Mouse (Mus musculus) C2C12 (cell line): ENCODE results near the gene Bbx. TPM values are rescaled to one million over a fixed set of nuclear protein-coding genes. Genes with fewer than 3 reads are reported as not detected.

Experiments used
- H3K27me3 ChIP-seq: one replicate; pipeline ENCODE4 v1.6.1; 2011; ENCODE audit not compliant: control insufficient read depth, insufficient read depth, insufficient read length
- H3K36me3 ChIP-seq: one replicate; pipeline ENCODE4 v1.6.1; 2011; ENCODE audit not compliant: control insufficient read depth, insufficient read depth
- H3K4me3 ChIP-seq: one replicate; pipeline ENCODE4 v1.5.1; 2011; ENCODE audit warnings: mild to moderate bottlenecking, control low read depth; ENCODE audit not compliant: poor library complexity, insufficient read depth, severe bottlenecking
- H3K79me2 ChIP-seq: one replicate; pipeline ENCODE4 v1.6.1; 2011; ENCODE audit not compliant: control insufficient read depth, insufficient read depth
- H3K79me3 ChIP-seq: one replicate; pipeline ENCODE4 v1.6.1; 2011; ENCODE audit warnings: low read depth, control low read depth
- H3ac ChIP-seq: one replicate; pipeline ENCODE3; 2011; ENCODE audit warnings: low read depth; ENCODE audit not compliant: control insufficient read depth, insufficient read length
- CEBPB ChIP-seq: IDR thresholded peaks from one replicate; pipeline ENCODE4 v1.6.1; 2011; ENCODE audit warnings: low read depth, mild to moderate bottlenecking, control low read depth, moderate library complexity
- CTCF ChIP-seq: IDR thresholded peaks from one replicate; pipeline ENCODE4 v1.5.1; 2011; ENCODE audit not compliant: control insufficient read depth, insufficient read depth, insufficient read length
- FOSL1 ChIP-seq: IDR thresholded peaks from one replicate; pipeline ENCODE4 v1.8.0; 2011; ENCODE audit warnings: mild to moderate bottlenecking, low read length; ENCODE audit not compliant: poor library complexity, insufficient read depth, severe bottlenecking
- MAX ChIP-seq: IDR thresholded peaks from one replicate; pipeline ENCODE4 v1.6.1; 2011; ENCODE audit warnings: mild to moderate bottlenecking, control low read depth
- MYOD1 ChIP-seq: IDR thresholded peaks from one replicate; pipeline ENCODE4 v1.6.1; 2011; ENCODE audit warnings: low read depth; ENCODE audit not compliant: control insufficient read depth, insufficient read length
- MYOG ChIP-seq: IDR thresholded peaks from one replicate; pipeline ENCODE4 v1.6.1; 2011; ENCODE audit not compliant: control insufficient read depth, insufficient read length; ENCODE audit errors: extremely low read depth
- USF1 ChIP-seq: IDR thresholded peaks from one replicate; pipeline ENCODE4 v1.6.1; 2011; ENCODE audit warnings: low read depth, mild to moderate bottlenecking, control low read depth, moderate library complexity
- polyA plus RNA-seq: library from polyadenylated mRNA; unstranded; fragments of >200 nt; fragmentation: generic; extraction: Trizol; gene quantifications from one replicate; pipeline ENCODE4 v1.2.1, GENCODE M21; 2012; ENCODE audit warnings: missing spikeins

Bbx gene
- polyA plus RNA-seq, 1 experiment, result 4.9 TPM

DNA sequence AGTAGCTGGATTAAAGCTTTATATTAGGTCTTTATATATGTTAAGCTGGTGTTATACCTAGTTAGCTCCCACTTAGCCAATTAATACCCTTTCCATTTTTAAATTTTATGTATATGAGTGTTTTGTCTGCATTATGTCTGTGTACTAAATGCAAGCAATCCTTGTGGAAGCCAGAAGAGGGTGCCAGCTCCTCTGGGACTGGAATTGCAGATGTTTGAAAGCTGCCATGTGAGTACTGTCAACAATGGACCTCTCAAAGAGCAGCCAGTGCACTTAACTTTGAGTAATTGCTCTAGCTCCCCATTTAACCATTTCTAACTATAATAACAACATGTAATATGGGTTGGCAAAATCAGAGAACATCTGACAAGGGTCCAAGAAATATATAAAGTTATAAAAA, 215.1 kb downstream of the Bbx start:
- no peaks in the 10 kb centered on the region for H3K79me2 ChIP-seq
- H3K27me3 ChIP-seq, result no peaks in the 10 kb centered on the region
- no peak overlapping the region for H3K4me3 ChIP-seq
- no peak overlapping the region for H3ac ChIP-seq
- TF ChIP-seq FOSL1 (no peak), MYOG (no peak), CEBPB (no peak), USF1 (no peak), MYOD1 (no peak), CTCF (no peak), MAX (no peak)
- no peaks in the 10 kb centered on the region for H3K79me3 ChIP-seq
- peaks cover 11% of the 10 kb centered on the region for H3K36me3 ChIP-seq

DNA sequence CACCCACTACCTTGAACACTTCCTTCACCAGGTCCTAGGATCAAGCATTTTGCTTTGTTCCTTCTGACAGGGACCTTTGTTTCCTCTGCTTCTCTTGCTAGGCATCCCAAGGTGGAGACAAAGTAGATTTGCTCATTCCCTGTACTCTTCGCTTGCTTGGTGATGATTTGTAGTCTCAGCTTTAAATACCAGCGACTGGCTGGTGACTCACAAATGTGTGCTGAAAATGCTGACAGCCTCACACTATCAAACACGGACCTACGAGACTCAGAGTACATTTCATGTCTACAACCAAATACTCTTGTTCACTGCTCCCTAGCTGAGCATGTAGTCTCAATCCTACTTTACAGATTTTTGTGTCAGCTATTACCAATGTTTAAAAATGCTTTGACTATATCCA, 220.5 kb downstream of the Bbx start:
- Histone ChIP-seq H3ac (no peak overlapping the region), H3K4me3 (no peak overlapping the region), H3K27me3 (no peaks in the 10 kb centered on the region), H3K36me3 (peaks cover 4% of the 10 kb centered on the region), H3K79me2 (no peaks in the 10 kb centered on the region), H3K79me3 (no peaks in the 10 kb centered on the region)
- no peak for TF ChIP-seq MAX
- TF ChIP-seq USF1, result no peak
- TF ChIP-seq FOSL1, result no peak
- no peak for TF ChIP-seq MYOD1
- TF ChIP-seq MYOG, result no peak
- no peak for TF ChIP-seq CTCF
- TF ChIP-seq CEBPB, result no peak

GRCm38 (mm10) chr16:50211231-50211630, 221.0 kb downstream of the Bbx start:
- no peak overlapping the region for H3ac ChIP-seq
- no peaks in the 10 kb centered on the region for H3K79me3 ChIP-seq
- no peak overlapping the region for H3K4me3 ChIP-seq
- peaks cover 2% of the 10 kb centered on the region for H3K36me3 ChIP-seq
- no peak for TF ChIP-seq CTCF
- no peak for TF ChIP-seq MAX
- TF ChIP-seq CEBPB, result no peak
- no peak for TF ChIP-seq USF1
- no peak for TF ChIP-seq MYOG
- TF ChIP-seq MYOD1, result no peak
- no peak for TF ChIP-seq FOSL1
- no peaks in the 10 kb centered on the region for H3K27me3 ChIP-seq
- no peaks in the 10 kb centered on the region for H3K79me2 ChIP-seq

DNA sequence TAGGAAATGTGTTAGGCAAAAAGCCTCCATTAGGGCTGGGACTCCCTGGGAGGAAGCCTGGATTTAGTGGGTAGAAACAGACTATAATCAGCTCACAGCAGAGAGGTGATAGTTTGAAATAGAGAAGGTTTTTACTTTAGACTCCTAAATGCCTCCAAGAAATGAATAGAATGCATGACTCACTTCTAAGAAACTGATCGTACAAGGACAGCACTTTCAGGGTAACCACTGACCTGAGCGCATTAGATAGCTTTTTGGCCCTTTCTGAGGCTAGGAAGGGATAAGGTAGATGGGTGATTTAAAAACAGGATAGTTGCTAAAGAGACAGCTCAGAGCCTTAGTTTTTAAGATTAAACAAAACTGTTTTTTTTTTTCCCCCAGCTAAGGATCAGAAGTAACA, 221.4 kb downstream of the Bbx start:
- H3ac ChIP-seq, result no peak overlapping the region
- no peaks in the 10 kb centered on the region for H3K79me2 ChIP-seq
- no peaks in the 10 kb centered on the region for H3K27me3 ChIP-seq
- H3K79me3 ChIP-seq, result no peaks in the 10 kb centered on the region
- no peaks in the 10 kb centered on the region for H3K36me3 ChIP-seq
- TF ChIP-seq MYOD1 (no peak), MYOG (no peak), MAX (no peak), FOSL1 (no peak), CEBPB (no peak), CTCF (no peak)
- H3K4me3 ChIP-seq, result no peak overlapping the region

- peaks cover 15% of the 10 kb centered on the region for H3K36me3 ChIP-seq
- no peaks in the 10 kb centered on the region for H3K79me2 ChIP-seq
- H3K79me3 ChIP-seq, result no peaks in the 10 kb centered on the region
- no peak overlapping the region for H3K4me3 ChIP-seq
- H3K27me3 ChIP-seq, result no peaks in the 10 kb centered on the region
- H3ac ChIP-seq, result no peak overlapping the region
- TF ChIP-seq FOSL1, result no peak
- no peak for TF ChIP-seq MAX
- TF ChIP-seq CTCF, result no peak
- TF ChIP-seq USF1, result no peak
- no peak for TF ChIP-seq MYOG
- no peak for TF ChIP-seq CEBPB
- TF ChIP-seq MYOD1, result no peak
Measured at GRCm38 (mm10) chr16:50204944-50205343, 227.2 kb downstream of the Bbx start.

- no peak for TF ChIP-seq MYOG
- no peak for TF ChIP-seq MAX
- TF ChIP-seq FOSL1, result no peak
- no peak for TF ChIP-seq MYOD1
- TF ChIP-seq CTCF, result no peak
- TF ChIP-seq USF1, result no peak
- Histone ChIP-seq H3K79me2 (no peaks in the 10 kb centered on the region), H3K79me3 (no peaks in the 10 kb centered on the region), H3K27me3 (no peaks in the 10 kb centered on the region), H3K36me3 (peaks cover 15% of the 10 kb centered on the region), H3K4me3 (no peak overlapping the region), H3ac (no peak overlapping the region)
Measured at GRCm38 (mm10) chr16:50201546-50202151, 230.5 kb downstream of the Bbx start.
